Mouse (Mus musculus): ENCODE measurements around the gene Vmn1r169. TPM values are rescaled to one million over a fixed set of nuclear protein-coding genes. Genes with fewer than 3 reads are reported as not detected.
"Not testable (repeated sequence)": the region's sequence is repeated elsewhere in the genome, so short reads cannot be mapped to it uniquely, and the experiment has no call there.

Gene Vmn1r169
- not detected in 2 replicates for polyA plus RNA-seq (2012; rRNA removed)

DNA sequence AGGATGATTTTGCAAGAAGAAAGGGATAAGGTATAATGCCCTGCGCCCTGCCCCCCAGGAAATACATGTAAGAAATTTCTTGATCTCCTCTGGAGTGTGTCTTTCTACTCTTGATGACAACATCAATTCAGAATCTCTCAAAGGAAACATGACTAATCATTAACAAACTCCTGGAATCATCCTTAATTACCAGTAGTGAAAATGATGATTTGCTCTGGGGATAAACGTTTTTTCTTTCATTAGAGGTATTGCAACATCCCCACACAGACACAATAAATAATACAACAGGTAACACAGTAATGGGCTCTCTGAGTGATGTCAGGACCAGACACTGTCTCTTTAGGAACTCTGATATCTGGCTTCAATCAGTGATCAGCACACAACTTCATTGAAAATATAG is at the start of gene Vmn1r169:
TSS of gene Vmn1r169 (plus strand) at position 301 of the 400 bp plus-strand sequence.
- 65% methylated on average over 1 of the region's 2 CpGs for WGBS
- DNase-seq; H3K4me1 ChIP-seq (ENCODE audit: control insufficient read depth, insufficient read depth, low read length); H3K4me3 ChIP-seq (replicated peaks; ENCODE audit: extremely low read depth, low read depth, low read length): not testable (repeated sequence)

DNA sequence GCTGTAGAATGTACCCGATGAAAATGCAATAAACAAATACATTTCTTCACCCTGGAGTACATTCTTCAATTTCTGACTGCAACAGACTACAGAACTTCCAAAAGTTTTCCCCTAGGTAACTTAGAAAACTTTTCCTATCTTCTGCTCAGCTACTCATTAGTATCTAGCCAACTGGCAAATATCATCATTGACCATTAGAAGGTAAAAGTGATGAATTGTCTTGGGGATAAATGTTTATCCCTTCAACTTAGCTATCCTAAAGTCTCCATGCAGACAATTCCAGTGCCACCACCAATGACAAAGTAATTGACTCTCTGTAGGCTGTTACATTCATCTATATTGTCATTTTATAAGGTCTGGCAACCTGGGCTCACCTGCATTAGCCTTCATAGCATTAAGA is 35.9 kb upstream of the Vmn1r169 start, which contains the start of gene Vmn1r168:
TSS of gene Vmn1r168 (plus strand) at position 301 of the 400 bp plus-strand sequence.
- not testable (repeated sequence) for DNase-seq; H3K4me1 ChIP-seq (ENCODE audit: control insufficient read depth, insufficient read depth, low read length); H3K4me3 ChIP-seq (replicated peaks; ENCODE audit: extremely low read depth, low read depth, low read length)
- WGBS = no CpG with 5 or more reads among the region's 1 CpGs

DNA sequence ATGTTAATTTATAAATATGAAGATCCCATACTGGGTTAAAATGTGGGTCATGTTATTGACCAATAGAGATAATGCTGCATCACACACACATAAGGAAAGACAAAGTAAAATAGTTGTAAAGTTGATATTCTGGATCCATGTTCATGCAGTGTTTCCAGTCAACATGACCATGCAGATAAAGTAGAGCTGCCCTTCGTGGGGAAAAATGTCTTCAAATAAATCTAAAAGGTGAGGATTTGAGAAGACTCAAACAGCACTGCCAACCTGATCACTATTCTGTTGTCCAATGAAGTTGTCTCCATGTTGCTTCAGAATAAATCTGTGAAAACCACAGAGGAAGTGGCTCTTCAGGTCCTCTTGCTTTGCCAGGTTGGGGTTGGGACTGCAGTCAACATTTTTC is 30.5 kb downstream of the Vmn1r169 start, which contains the start of gene Vmn1r170:
TSS of gene Vmn1r170 (plus strand) at position 301 of the 400 bp plus-strand sequence.
- H3K4me1 ChIP-seq (ENCODE audit: control insufficient read depth, insufficient read depth, low read length); DNase-seq; H3K4me3 ChIP-seq (replicated peaks; ENCODE audit: extremely low read depth, low read depth, low read length): not testable (repeated sequence)
- WGBS = 15% methylated on average over 1 of the region's 1 CpGs

Other genes starting within 250 kb of the Vmn1r169 start
- not detected in 2 replicates for gene Nlrp5, start 189.6 kb upstream of the Vmn1r169 start, polyA plus RNA-seq (2012; rRNA removed)
- not detected in 2 replicates for gene Vmn1r167, start 68.3 kb upstream of the Vmn1r169 start, polyA plus RNA-seq (2012; rRNA removed)
- gene Vmn1r168, start 35.8 kb upstream of the Vmn1r169 start, polyA plus RNA-seq (2012; rRNA removed) = not detected in 2 replicates
- not detected in 2 replicates for gene Vmn1r170, start 30.6 kb downstream of the Vmn1r169 start, polyA plus RNA-seq (2012; rRNA removed)
- not detected in 2 replicates for gene Vmn1r171, start 55.2 kb downstream of the Vmn1r169 start, polyA plus RNA-seq (2012; rRNA removed)
- gene Vmn1r172, start 82.8 kb downstream of the Vmn1r169 start, polyA plus RNA-seq (2012; rRNA removed) = not detected in 2 replicates
- gene Vmn1r173, start 125.2 kb downstream of the Vmn1r169 start, polyA plus RNA-seq (2012; rRNA removed) = not detected in 2 replicates
- not detected in 2 replicates for gene Vmn1r174, start 176.7 kb downstream of the Vmn1r169 start, polyA plus RNA-seq (2012; rRNA removed)
- gene Vmn1r175, start 235.1 kb downstream of the Vmn1r169 start, polyA plus RNA-seq (2012; rRNA removed) = not detected in 2 replicates

Data from lung, adult 2 months (tissue).